Mouse (Mus musculus) embryonic facial prominence, embryonic 11.5 days (tissue): ENCODE data around the gene Eloa. TPM values are rescaled to one million over a fixed set of nuclear protein-coding genes. Genes with fewer than 3 reads are reported as not detected.

ENCODE experiments used
- ATAC-seq: fragments of 200-750 bp; cut with Nextera tagmentation; replicated peaks from 2 replicates; pipeline ENCODE4 v1.8.0; 2017; ENCODE audit warnings: low read depth; ENCODE audit not compliant: insufficient number of reproducible peaks, low FRiP score, low TSS enrichment
- DNase-seq: peaks from one replicate; pipeline ENCODE4 v3.0.0-alpha.2; 2015; ENCODE audit warnings: low spot score
- H3K27ac ChIP-seq: fragments of 300-500 bp; sonication (generic); replicated peaks from 2 replicates; pipeline ENCODE4 v1.5.1; 2014; ENCODE audit warnings: mild to moderate bottlenecking, low read depth, low read length, control low read depth
- H3K27me3 ChIP-seq: fragments of 300-500 bp; sonication (generic); 2 replicates; pipeline ENCODE4 v1.6.1; 2014; ENCODE audit warnings: mild to moderate bottlenecking, low read length, moderate library complexity, mixed read lengths; ENCODE audit not compliant: control insufficient read depth, insufficient read depth
- H3K36me3 ChIP-seq: fragments of 300-500 bp; sonication (generic); replicated peaks from 2 replicates; pipeline ENCODE4 v1.6.1; 2014; ENCODE audit warnings: low read depth, mild to moderate bottlenecking, low read length, moderate library complexity, mixed read lengths; ENCODE audit not compliant: control insufficient read depth, insufficient read depth
- H3K4me1 ChIP-seq: fragments of 300-500 bp; sonication (generic); 2 replicates; pipeline ENCODE4 v1.6.1; 2014; ENCODE audit warnings: low read length, mixed read lengths; ENCODE audit not compliant: control insufficient read depth, insufficient read depth
- H3K4me2 ChIP-seq: fragments of 300-500 bp; sonication (generic); 2 replicates; pipeline ENCODE4 v1.6.1; 2014; ENCODE audit warnings: low read depth, mild to moderate bottlenecking, control low read depth, low read length, moderate library complexity
- H3K4me3 ChIP-seq: fragments of 300-500 bp; sonication (generic); 2 replicates; pipeline ENCODE4 v1.5.1; 2014; ENCODE audit warnings: low read depth, low read length, control low read depth
- H3K9ac ChIP-seq: fragments of 300-500 bp; sonication (generic); replicated peaks from 2 replicates; pipeline ENCODE4 v1.6.1; 2014; ENCODE audit warnings: mild to moderate bottlenecking, control low read depth, low read length
- H3K9me3 ChIP-seq: fragments of 300-500 bp; sonication (generic); replicated peaks from 2 replicates; pipeline ENCODE4 v1.6.1; 2016; ENCODE audit warnings: mild to moderate bottlenecking, low read length, inconsistent platforms, mixed read lengths; ENCODE audit not compliant: control insufficient read depth
- WGBS: fragments of 180-500 bp; shearing (Covaris S2); extraction: QIAGEN DNeasy Blood & Tissue Kit; methylation state at CpG from one replicate; pipeline ENCODE4 v1.1.7; 2014; 5-methylcytosine and 5-hydroxymethylcytosine counted together
- polyA plus RNA-seq: library from polyadenylated mRNA; unstranded; fragments of >200 nt; fragmentation: Nextera tagmentation; extraction: Ambion mirVana; gene quantifications from 2 replicates; pipeline ENCODE4 v1.2.1, GENCODE M21; 2014

The Eloa gene
- polyA plus RNA-seq, 1 experiment from 2014 or later = 51.0 TPM

DNA sequence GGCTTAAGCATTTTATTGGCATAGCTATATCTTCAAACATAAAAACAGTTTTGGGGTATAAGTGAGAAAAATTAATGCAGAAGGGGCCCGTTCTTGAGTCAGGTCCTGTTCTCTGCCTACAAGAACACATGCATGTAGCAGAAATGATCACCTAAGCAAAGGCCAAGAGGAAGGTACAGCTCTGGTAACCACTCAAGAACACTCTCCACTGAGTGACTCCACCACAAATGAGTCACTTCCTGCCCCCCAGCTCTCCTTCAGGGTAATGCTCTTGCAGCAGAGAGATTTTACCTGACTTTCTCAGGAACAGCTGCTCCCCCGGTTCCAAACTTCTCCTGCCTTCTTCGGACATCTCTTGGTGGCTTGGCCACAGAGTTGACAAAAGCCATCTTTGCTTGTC is 14.7 kb downstream of the Eloa start:
- Histone ChIP-seq H3K27ac (no peak overlapping the region), H3K4me1 (no peaks in the 10 kb centered on the region), H3K27me3 (no peaks in the 10 kb centered on the region), H3K36me3 (peaks cover 11% of the 10 kb centered on the region), H3K4me3 (no peak overlapping the region), H3K4me2 (no peak overlapping the region), H3K9me3 (no peaks in the 10 kb centered on the region), H3K9ac (no peak overlapping the region)
- WGBS = 90% methylated on average over 3 of the region's 3 CpGs
- no peak for ATAC-seq
- no peak for DNase-seq

DNA sequence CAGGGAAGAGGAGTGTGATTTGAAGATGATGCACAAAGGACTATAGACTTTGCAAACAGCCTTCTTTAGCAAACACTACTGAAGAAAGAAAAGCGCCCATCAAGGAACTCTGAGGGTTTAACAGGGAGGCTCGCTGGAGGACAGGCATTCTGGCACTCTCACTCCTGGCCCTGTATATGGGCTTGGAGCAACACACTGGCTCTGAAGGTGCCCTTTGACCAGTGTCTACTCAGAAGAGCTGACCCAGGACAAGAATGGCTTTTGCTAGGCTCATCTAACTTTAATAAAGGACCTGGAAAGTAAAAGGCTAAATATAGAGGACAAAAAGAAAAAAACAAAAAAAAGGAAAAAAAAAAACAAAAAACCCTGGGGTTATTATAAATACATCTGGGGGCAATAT is 16.6 kb downstream of the Eloa start:
- WGBS = 94% methylated on average over 2 of the region's 2 CpGs
- ATAC-seq (no peak), DNase-seq (no peak)
- Histone ChIP-seq H3K4me3 (no peak overlapping the region), H3K9ac (no peak overlapping the region), H3K9me3 (no peaks in the 10 kb centered on the region), H3K4me2 (no peak overlapping the region), H3K27me3 (no peaks in the 10 kb centered on the region), H3K4me1 (no peaks in the 10 kb centered on the region), H3K27ac (no peak overlapping the region), H3K36me3 (peaks cover 11% of the 10 kb centered on the region)

DNA sequence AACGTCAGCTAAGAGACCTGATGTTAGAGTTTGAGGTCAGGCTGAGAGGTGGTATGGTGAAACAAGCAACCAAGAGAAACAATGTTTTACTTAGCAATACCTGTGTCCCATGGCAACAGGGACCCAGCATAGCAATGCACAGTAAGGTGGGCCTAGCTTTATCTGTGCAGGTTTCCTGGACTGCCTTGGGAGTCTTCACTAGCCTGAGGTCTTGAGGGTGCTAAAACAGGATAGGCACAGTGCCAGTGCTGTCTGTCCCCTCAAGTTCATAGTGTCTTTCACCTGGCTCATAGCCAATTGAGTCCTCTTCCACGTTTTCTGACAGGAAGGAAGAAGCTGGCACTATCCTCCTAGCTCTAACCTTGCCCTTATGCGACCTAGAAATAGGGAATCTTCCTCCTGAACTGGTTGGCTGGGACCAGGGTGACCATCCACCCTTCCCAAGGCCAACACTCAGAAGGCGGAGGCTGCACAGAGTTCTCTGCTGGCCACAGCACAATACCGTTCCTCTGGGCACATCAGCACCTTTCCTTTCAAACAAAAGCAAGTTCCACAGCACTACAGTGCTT is 17.4 kb downstream of the Eloa start:
- H3K4me2 ChIP-seq = no peak overlapping the region
- no peak for ATAC-seq
- 92% methylated on average over 5 of the region's 5 CpGs for WGBS
- H3K9me3 ChIP-seq = no peaks in the 10 kb centered on the region
- no peak overlapping the region for H3K4me3 ChIP-seq
- no peak for DNase-seq
- H3K36me3 ChIP-seq = peaks cover 11% of the 10 kb centered on the region
- no peaks in the 10 kb centered on the region for H3K4me1 ChIP-seq
- H3K27ac ChIP-seq = no peak overlapping the region
- no peak overlapping the region for H3K9ac ChIP-seq
- no peaks in the 10 kb centered on the region for H3K27me3 ChIP-seq

GRCm38 (mm10) chr4:135995118-135995517 is 26.4 kb downstream of the Eloa start:
- no peaks in the 10 kb centered on the region for H3K9me3 ChIP-seq
- H3K4me2 ChIP-seq = no peak overlapping the region
- H3K27me3 ChIP-seq = no peaks in the 10 kb centered on the region
- DNase-seq (no peak), ATAC-seq (no peak)
- H3K9ac ChIP-seq = no peak overlapping the region
- H3K4me1 ChIP-seq = no peaks in the 10 kb centered on the region
- 85% methylated on average over 4 of the region's 4 CpGs for WGBS
- H3K27ac ChIP-seq = no peak overlapping the region
- H3K36me3 ChIP-seq = no peaks in the 10 kb centered on the region
- H3K4me3 ChIP-seq = no peak overlapping the region

- Histone ChIP-seq H3K27me3 (no peaks in the 10 kb centered on the region), H3K4me1 (no peaks in the 10 kb centered on the region), H3K4me2 (no peak overlapping the region), H3K27ac (no peak overlapping the region), H3K36me3 (no peaks in the 10 kb centered on the region), H3K9me3 (no peaks in the 10 kb centered on the region), H3K9ac (no peak overlapping the region), H3K4me3 (no peak overlapping the region)
- ATAC-seq (no peak), DNase-seq (no peak)
- WGBS = 89% methylated on average over 6 of the region's 6 CpGs
These were observed 27.6 kb downstream of the Eloa start for GRCm38 (mm10) chr4:135993941-135994340.

DNA sequence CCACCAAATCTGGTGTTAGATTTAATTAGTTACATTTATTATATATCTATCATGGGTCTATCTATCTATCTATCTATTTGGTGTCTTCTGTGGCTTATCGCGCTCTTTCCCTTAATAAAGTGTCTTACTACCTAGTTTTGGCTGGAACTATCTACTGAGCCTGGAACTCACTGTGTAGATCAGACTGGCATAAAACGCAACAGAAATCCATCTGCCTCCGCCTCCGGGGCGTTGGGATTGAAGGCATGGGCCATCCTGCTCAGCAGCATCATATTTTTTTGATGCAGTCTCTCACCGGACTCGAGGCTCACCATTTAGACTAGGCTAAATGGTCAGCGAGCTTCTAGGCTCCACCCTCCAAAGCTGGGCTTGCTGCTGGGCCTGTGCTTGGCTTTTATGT is 33.8 kb downstream of the Eloa start:
- ATAC-seq (no peak), DNase-seq (no peak)
- peak overlapping the region; percentile 73; the same call in 1 of the 2 replicates for H3K27ac ChIP-seq
- peak overlapping the region; percentile 95 for H3K9ac ChIP-seq
- H3K27me3 ChIP-seq = no peaks in the 10 kb centered on the region
- no peaks in the 10 kb centered on the region; the same call in 1 of the 2 replicates for H3K4me1 ChIP-seq
- H3K4me2 ChIP-seq = peak overlapping the region; percentile 84
- H3K4me3 ChIP-seq = peak overlapping the region; percentile 95
- 68% methylated on average over 9 of the region's 9 CpGs for WGBS
- peaks cover 5% of the 10 kb centered on the region for H3K36me3 ChIP-seq
- no peaks in the 10 kb centered on the region for H3K9me3 ChIP-seq

- H3K4me3 ChIP-seq = peak within 1 kb of the TSS; percentile 95
- peaks cover 5% of the 10 kb centered on the region for H3K36me3 ChIP-seq
- H3K27me3 ChIP-seq = no peaks in the 10 kb centered on the region
- peak within 1 kb of the TSS; percentile 95 for H3K9ac ChIP-seq
- ATAC-seq (peak; percentile 91), DNase-seq (peak; percentile 92)
- no peaks in the 10 kb centered on the region; the same call in 1 of the 2 replicates for H3K4me1 ChIP-seq
- H3K9me3 ChIP-seq = no peaks in the 10 kb centered on the region
- WGBS = under 1% methylated on average over 81 of the region's 81 CpGs
- peak within 1 kb of the TSS; percentile 73 for H3K27ac ChIP-seq
- peak within 1 kb of the TSS; percentile 84 for H3K4me2 ChIP-seq
These were observed 34.4 kb downstream of the Eloa start, which contains the start of gene Pithd1 for GRCm38 (mm10) chr4:135986943-135987710. Gene Pithd1, minus strand, starts transcription at chr4:135987264.

GRCm38 (mm10) chr4:135986301-135986942 is 35.1 kb downstream of the Eloa start:
- 8% methylated on average over 22 of the region's 23 CpGs for WGBS
- peak overlapping the region; percentile 95 for H3K9ac ChIP-seq
- H3K4me3 ChIP-seq = peak overlapping the region; percentile 95
- peak overlapping the region; percentile 84 for H3K4me2 ChIP-seq
- peak; percentile 10; the same call in 1 of the 2 replicates for ATAC-seq
- H3K36me3 ChIP-seq = peaks cover 5% of the 10 kb centered on the region
- H3K4me1 ChIP-seq = no peaks in the 10 kb centered on the region; the same call in 1 of the 2 replicates
- H3K27me3 ChIP-seq = no peaks in the 10 kb centered on the region
- peak overlapping the region; percentile 73 for H3K27ac ChIP-seq
- no peak for DNase-seq
- H3K9me3 ChIP-seq = no peaks in the 10 kb centered on the region
